Mouse (Mus musculus): ENCODE measurements around the gene Rmnd5b. TPM values are rescaled to one million over a fixed set of nuclear protein-coding genes. Genes with fewer than 3 reads are reported as not detected.

Rmnd5b gene
- total and polyA plus RNA-seq, 3 experiments = 41.1 to 59.5 (median 46.7) TPM

DNA sequence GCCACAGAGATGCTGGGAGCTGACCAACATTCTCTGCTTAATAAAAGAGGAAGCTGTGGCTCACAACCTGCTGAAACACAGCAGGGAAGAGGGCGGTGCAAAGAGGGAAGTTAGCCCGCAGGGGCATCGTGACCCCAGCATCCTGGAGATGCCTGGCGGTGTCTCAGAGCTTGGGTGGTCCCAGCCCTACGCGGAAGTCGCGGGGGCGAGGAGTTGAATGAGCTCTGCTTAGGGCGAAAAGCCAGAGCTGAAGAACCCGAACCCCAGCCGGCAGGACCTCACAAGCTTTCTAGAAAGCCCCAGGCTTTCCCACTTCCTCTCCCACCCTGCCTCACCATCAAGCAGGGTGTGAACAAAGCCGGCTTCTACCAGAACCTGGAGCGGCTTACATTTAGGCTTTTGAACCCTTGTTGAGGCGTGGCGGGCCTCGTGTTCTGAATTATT is 2.3 kb upstream of the Rmnd5b start:
- Histone ChIP-seq H3K79me2 (replicated peaks; ENCODE audit: control insufficient read depth, extremely low read depth, insufficient read depth, poor library complexity, severe bottlenecking) (peaks cover 9% of the 10 kb centered on the region; the same call in 1 of the 2 replicates), H3K27me3 (replicated peaks) (no peaks in the 10 kb centered on the region), H3K4me3 (replicated peaks in 1 of 3; ENCODE audit: low read depth in 2 of 3, low read length in 2 of 3, poor library complexity in 1 of 3) (peak overlapping the region; percentile 18 to 42 (median 42)), H3K9ac (ENCODE audit: insufficient read depth, low read depth) (peak overlapping the region; percentile 33), H3K36me3 (replicated peaks in 1 of 2; ENCODE audit: control insufficient read depth in 1 of 2, insufficient read depth in 1 of 2, low read length in 1 of 2) (peaks cover under 1 to 40% of the 10 kb centered on the region in 2 experiments), H3K27ac (ENCODE audit: insufficient read depth, low read depth) (peak overlapping the region; percentile 79), H3K9me3 (replicated peaks; ENCODE audit: low read length) (no peaks in the 10 kb centered on the region), H3K4me1 (ENCODE audit: control insufficient read depth in 1 of 2, insufficient read depth in 2 of 2) (peaks cover 3 to 75% of the 10 kb centered on the region in 2 experiments; a peak in 2 of 4 replicates), H3K4me2 (ENCODE audit: insufficient read depth, low read depth, poor library complexity, severe bottlenecking) (peak overlapping the region; percentile 81)
- in situ Hi-C loops (cut with MboI; ENCODE audit: low pct_ligation_motif_present, low pct_unique_long_range_greater_than_20kb, low sequenced_read_pairs) = no loop called here
- dilution Hi-C loops (cut with MboI; ENCODE audit: extremely low pct_ligation_motif_present, extremely low pct_unique_long_range_greater_than_20kb, low sequenced_read_pairs) = no loop called here
- TF ChIP-seq TBP (conservative IDR thresholded peaks at IDR 0.05; ENCODE audit: low read depth, low read length) (peak; percentile 85; the same call in 1 of the 2 replicates), MAX (IDR thresholded peaks at IDR 0.05; ENCODE audit: low read length) (0 out of 2 replicates have a peak, but pooled peaks have one; percentile 28), CHD1 (IDR thresholded peaks at IDR 0.05; ENCODE audit: low read depth, low read length) (0 out of 2 replicates have a peak, but pooled peaks have one; percentile 50), GABPA (IDR thresholded peaks at IDR 0.05; ENCODE audit: insufficient replicate concordance, low read depth, low read length) (no peak), JUN (IDR thresholded peaks at IDR 0.05; ENCODE audit: insufficient read depth, low read depth, low read length) (no peak), JUND (conservative IDR thresholded peaks at IDR 0.05; ENCODE audit: low read depth, low read length) (no peak), PAX5 (IDR thresholded peaks at IDR 0.05; ENCODE audit: low read length) (no peak), CHD2 (IDR thresholded peaks at IDR 0.05; ENCODE audit: low read length) (no peak), EP300 (IDR thresholded peaks at IDR 0.05; ENCODE audit: low read length) (peak; percentile 75), SIN3A (IDR thresholded peaks at IDR 0.05; ENCODE audit: low read length) (peak; percentile 66), NRF1 (IDR thresholded peaks at IDR 0.05; ENCODE audit: low read depth, low read length) (no peak), RCOR1 (conservative IDR thresholded peaks at IDR 0.05; ENCODE audit: low read depth, low read length) (no peak), ZNF384 (IDR thresholded peaks at IDR 0.05; ENCODE audit: low read depth, low read length) (no peak), USF2 (conservative IDR thresholded peaks at IDR 0.05; ENCODE audit: low read depth, low read length) (no peak), SMC3 (IDR thresholded peaks at IDR 0.05; ENCODE audit: low read depth, low read length) (no peak), E2F4 (IDR thresholded peaks at IDR 0.05; ENCODE audit: insufficient replicate concordance, low read depth, low read length) (no peak), HCFC1 (IDR thresholded peaks at IDR 0.05; ENCODE audit: low read depth, low read length) (peak; percentile 39; the same call in 1 of the 2 replicates), MAZ (IDR thresholded peaks at IDR 0.05; ENCODE audit: low read depth, low read length) (no peak), MYC (IDR thresholded peaks at IDR 0.05; ENCODE audit: low read depth, low read length) (peak; percentile 72; the same call in 1 of the 2 replicates), RAD21 (IDR thresholded peaks at IDR 0.05; ENCODE audit: low read depth, low read length) (no peak; the same call in 1 of the 2 replicates), UBTF (IDR thresholded peaks at IDR 0.05; ENCODE audit: low read depth, low read length) (peak; percentile 82), POLR2AphosphoS2 (IDR thresholded peaks at IDR 0.05; ENCODE audit: low read depth, low read length) (peak; percentile 67; the same call in 1 of the 2 replicates), IRF4 (IDR thresholded peaks at IDR 0.05; ENCODE audit: low read depth, low read length) (peak; percentile 92), CTCF (conservative IDR thresholded peaks at IDR 0.05 in 1 of 2, IDR thresholded peaks at IDR 0.05 in 1 of 2; ENCODE audit: low read depth in 2 of 2, low read length in 2 of 2) (no peak), ZKSCAN1 (IDR thresholded peaks at IDR 0.05; ENCODE audit: borderline replicate concordance, low read depth, low read length) (no peak), TCF12 (IDR thresholded peaks at IDR 0.05; ENCODE audit: low read depth, low read length) (peak; percentile 79; the same call in 1 of the 2 replicates), USF1 (IDR thresholded peaks at IDR 0.05; ENCODE audit: low read depth, low read length) (no peak), ZC3H11A (IDR thresholded peaks at IDR 0.05; ENCODE audit: low read depth, low read length) (no peak), MXI1 (IDR thresholded peaks at IDR 0.05; ENCODE audit: low read depth, low read length) (no peak), BHLHE40 (IDR thresholded peaks at IDR 0.05; ENCODE audit: low read depth, low read length) (peak; percentile 48), MEF2A (IDR thresholded peaks at IDR 0.05; ENCODE audit: borderline replicate concordance, low read depth, low read length) (no peak), KAT2A (IDR thresholded peaks at IDR 0.05; ENCODE audit: insufficient replicate concordance, low read length) (no peak), MAFK (IDR thresholded peaks at IDR 0.05; ENCODE audit: insufficient replicate concordance, low read length) (no peak), NELFE (IDR thresholded peaks at IDR 0.05; ENCODE audit: low read depth, low read length) (peak; percentile 52; the same call in 1 of the 2 replicates), ZMIZ1 (IDR thresholded peaks at IDR 0.05; ENCODE audit: low read depth, low read length) (peak; percentile 41; the same call in 1 of the 2 replicates), ETS1 (conservative IDR thresholded peaks at IDR 0.05; ENCODE audit: low read depth, low read length) (peak; percentile 48; the same call in 1 of the 2 replicates), POLR2A (IDR thresholded peaks at IDR 0.05; ENCODE audit: low read depth, low read length) (peak; percentile 88), ELF1 (IDR thresholded peaks at IDR 0.05; ENCODE audit: low read depth, low read length) (peak; percentile 82)
- DNase-seq (ENCODE audit: extremely low read depth) = peak; percentile 88

Measured in CH12.LX (cell line).